Mouse (Mus musculus): ENCODE data around the gene Slc6a4. TPM values are rescaled to one million over a fixed set of nuclear protein-coding genes. Genes with fewer than 3 reads are reported as not detected.

Slc6a4 gene
- under 1 TPM; 0.44 to 0.62 TPM for total RNA-seq (2023)

GRCm38 (mm10) chr11:76997916-76998704 lies at the start of gene Slc6a4:
Gene Slc6a4 (plus strand): TSS chr11:76998603.

GRCm38 (mm10) chr11:77078273-77079134 lies 80.1 kb downstream of the Slc6a4 start, which contains the start of gene Nsrp1:
Gene Nsrp1 (minus strand): TSS chr11:77078435.

Other genes starting within 250 kb of the Slc6a4 start
- gene Gosr1, start 235.0 kb upstream of the Slc6a4 start, total RNA-seq (2023), result 10 to 100 TPM; 30.3 to 37.1 TPM
- 10 to 100 TPM; 68.0 to 83.0 TPM for gene Cpd, start 151.6 kb upstream of the Slc6a4 start, total RNA-seq (2023)
- not detected for gene Tmigd1, start 96.4 kb upstream of the Slc6a4 start, total RNA-seq (2023)
- gene Blmh, start 73.8 kb upstream of the Slc6a4 start, total RNA-seq (2023), result 10 to 100 TPM; 32.5 to 45.4 TPM
- gene Nsrp1, start 79.8 kb downstream of the Slc6a4 start, total RNA-seq (2023), result 10 to 100 TPM; 18.6 to 20.3 TPM
- gene Efcab5, start 190.4 kb downstream of the Slc6a4 start, total RNA-seq (2023), result 1 to 10 TPM; 1.9 to 3.8 TPM
- gene Ssh2, start 217.7 kb downstream of the Slc6a4 start, total RNA-seq (2023), result 100 to 1,000 TPM; 161 TPM

Data from neutrophil, adult 59 days (primary cell).